ENCODE assay signal across 9 mouse cellular contexts in genomic region chr7:130631553-130632378, GRCm38 (mm10). TPM values are rescaled to one million over a fixed set of nuclear protein-coding genes. Genes with fewer than 3 reads are reported as not detected.
DNase-seq lines count a peak whose midpoint lies in the region; ATAC-seq and TF ChIP-seq lines count a peak whose summit lies in the region.
"Had no signal": no experiment of that assay in that cellular context is flagged by ENCODE, and none has a peak within 500 bp of the region (broad histone marks: within the 10 kb centered on the region; RNA-seq: fewer than 3 reads in every experiment).

No protein-coding gene starts in this region.

- H3K9ac ChIP-seq in limb, embryonic 14.5 days (ENCODE audit: low read depth, low read length, severe bottlenecking), result no peak overlapping the region
- H3K9ac ChIP-seq in embryonic facial prominence, embryonic 13.5 days, result no peak overlapping the region
- H3K9ac ChIP-seq: liver, embryonic 14.5 days had no signal

- peaks cover 10% of the 10 kb centered on the region for H3K4me1 ChIP-seq in limb, embryonic 14.5 days (ENCODE audit: control insufficient read depth, insufficient read depth, low read length)
- H3K4me1 ChIP-seq in limb, embryonic 10.5 days, result peaks cover 22% of the 10 kb centered on the region
- peaks cover 25% of the 10 kb centered on the region for H3K4me1 ChIP-seq in embryonic facial prominence, embryonic 13.5 days
- H3K4me1 ChIP-seq in kidney, adult 2 months (ENCODE audit: control insufficient read depth, insufficient read depth, low read length), result peaks cover 31% of the 10 kb centered on the region

- no peak overlapping the region for H3K4me3 ChIP-seq in limb, embryonic 14.5 days (replicated peaks; ENCODE audit: low read length)
- no peak overlapping the region for H3K4me3 ChIP-seq in limb, embryonic 10.5 days
- H3K4me3 ChIP-seq in embryonic facial prominence, embryonic 13.5 days, result no peak overlapping the region
- H3K4me3 ChIP-seq in kidney, adult 2 months (ENCODE audit: insufficient read depth, low read depth, low read length), result no peak overlapping the region

- H3K4me2 ChIP-seq in limb, embryonic 14.5 days (replicated peaks; ENCODE audit: low read depth, low read length, severe bottlenecking), result no peak overlapping the region
- H3K4me2 ChIP-seq in embryonic facial prominence, embryonic 13.5 days, result no peak overlapping the region

- no peaks in the 10 kb centered on the region for H3K9me3 ChIP-seq in limb, embryonic 14.5 days (ENCODE audit: control insufficient read depth, low read length)
- H3K9me3 ChIP-seq in limb, embryonic 10.5 days (replicated peaks), result no peaks in the 10 kb centered on the region
- H3K9me3 ChIP-seq in embryonic facial prominence, embryonic 13.5 days, result no peaks in the 10 kb centered on the region

- no peak for TF ChIP-seq POLR2A in limb, embryonic 14.5 days (IDR thresholded peaks at IDR 0.05; ENCODE audit: borderline replicate concordance, extremely low read depth, insufficient read depth, insufficient read length)
- no peak for TF ChIP-seq POLR2A in kidney, adult 2 months (IDR thresholded peaks at IDR 0.05; ENCODE audit: low read depth, low read length)

- DNase-seq in limb, embryonic 14.5 days (ENCODE audit: low spot score), result peak; percentile 50
- no peak for DNase-seq in limb, embryonic 10.5 days (ENCODE audit: low spot score)
- peak; percentile 43 for DNase-seq in MEL-GATA-1-ER (ENCODE audit: extremely low read depth, low read depth)
- DNase-seq in kidney, adult 2 months, result peak; percentile 80
- DNase-seq in right cerebral cortex, postnatal 4 days, result peak; percentile 35
- no peak for DNase-seq in frontal cortex, postnatal 14 days (ENCODE audit: low spot score in 2 of 2)
- DNase-seq in left cerebral cortex, postnatal 25 days (ENCODE audit: low spot score in 2 of 2), result no peak

- 58% methylated on average over 22 of the region's 22 CpGs for WGBS in limb, embryonic 14.5 days
- 82% methylated on average over 22 of the region's 22 CpGs for WGBS in limb, embryonic 10.5 days
- 52% methylated on average over 22 of the region's 22 CpGs for WGBS in embryonic facial prominence, embryonic 13.5 days
- WGBS in kidney, adult 2 months, result 24% methylated on average over 22 of the region's 22 CpGs

- ATAC-seq in limb, embryonic 14.5 days (ENCODE audit: low FRiP score, low read depth), result no peak
- no peak for ATAC-seq in embryonic facial prominence, embryonic 13.5 days (ENCODE audit: insufficient number of reproducible peaks, insufficient read depth, low FRiP score, low TSS enrichment, low read depth)

- no peak overlapping the region for H3K27ac ChIP-seq in limb, embryonic 14.5 days (replicated peaks; ENCODE audit: low read depth, low read length)
- H3K27ac ChIP-seq in limb, embryonic 10.5 days, result no peak overlapping the region
- peak overlapping the region; percentile 16; the same call in 1 of the 2 replicates for H3K27ac ChIP-seq in embryonic facial prominence, embryonic 13.5 days
- peak overlapping the region; percentile 62 for H3K27ac ChIP-seq in kidney, adult 2 months (ENCODE audit: insufficient read depth, low read depth, low read length)
- H3K27ac ChIP-seq: liver, embryonic 14.5 days had no signal

- TF ChIP-seq CTCF in kidney, adult 2 months (conservative IDR thresholded peaks at IDR 0.05; ENCODE audit: insufficient read depth, insufficient read length, low read depth, low read length), result 0 out of 2 replicates have a peak, but pooled peaks have one; percentile 10

- intact Hi-C loops in left cerebral cortex, postnatal 25 days (cut with DNase I), result no loop called here

- H3K36me3 ChIP-seq in limb, embryonic 14.5 days (ENCODE audit: control insufficient read depth, insufficient read depth, low read length), result no peaks in the 10 kb centered on the region
- H3K36me3 ChIP-seq in limb, embryonic 10.5 days, result no peaks in the 10 kb centered on the region
- no peaks in the 10 kb centered on the region for H3K36me3 ChIP-seq in embryonic facial prominence, embryonic 13.5 days
- no peaks in the 10 kb centered on the region for H3K36me3 ChIP-seq in kidney, adult 2 months (ENCODE audit: control insufficient read depth, insufficient read depth, low read length)

- H3K27me3 ChIP-seq in limb, embryonic 14.5 days (ENCODE audit: control insufficient read depth, insufficient read depth, low read length), result no peaks in the 10 kb centered on the region
- peaks cover under 1% of the 10 kb centered on the region; the same call in 1 of the 2 replicates for H3K27me3 ChIP-seq in limb, embryonic 10.5 days (ENCODE audit: low read depth, poor library complexity, severe bottlenecking)
- no peaks in the 10 kb centered on the region for H3K27me3 ChIP-seq in embryonic facial prominence, embryonic 13.5 days
- no peaks in the 10 kb centered on the region for H3K27me3 ChIP-seq in kidney, adult 2 months (replicated peaks; ENCODE audit: control insufficient read depth, insufficient read depth, low read length)

RNA-seq across cellular contexts. Expression of gene Tacc2, which starts 54.5 kb away (rescaled TPM):
- polyA plus RNA-seq in limb, embryonic 14.5 days (2012; rRNA removed), result 47.3 and 49.1 TPM in 2 replicates
- polyA plus RNA-seq in limb, embryonic 14.5 days (2014; fragmentation: Nextera tagmentation; extraction: Ambion mirVana), result 38.2 and 39.8 TPM in 2 replicates
- polyA plus RNA-seq in limb, embryonic 10.5 days (2016; fragmentation: Nextera tagmentation; extraction: Ambion mirVana), result 37.5 and 39.2 TPM in 2 replicates
- polyA plus RNA-seq in embryonic facial prominence, embryonic 13.5 days (2015; fragmentation: Nextera tagmentation; extraction: Ambion mirVana), result 42.0 and 43.8 TPM in 2 replicates
- polyA plus RNA-seq in kidney, adult 2 months (2012; rRNA removed), result 72.2 and 78.4 TPM in 2 replicates
- 10 to 100 TPM; 62.2 to 62.7 TPM for total RNA-seq in left cerebral cortex, postnatal 25 days (2021)

RNA-seq across cellular contexts. Expression of gene Nsmce4a, which starts 58.8 kb away (rescaled TPM):
- polyA plus RNA-seq in limb, embryonic 14.5 days (2012; rRNA removed), result 73.1 and 88.8 TPM in 2 replicates
- polyA plus RNA-seq in limb, embryonic 14.5 days (2014; fragmentation: Nextera tagmentation; extraction: Ambion mirVana), result 163 and 164 TPM in 2 replicates
- 199 TPM in 2 replicates for polyA plus RNA-seq in limb, embryonic 10.5 days (2016; fragmentation: Nextera tagmentation; extraction: Ambion mirVana)
- 161 and 171 TPM in 2 replicates for polyA plus RNA-seq in embryonic facial prominence, embryonic 13.5 days (2015; fragmentation: Nextera tagmentation; extraction: Ambion mirVana)
- polyA plus RNA-seq in kidney, adult 2 months (2012; rRNA removed), result 39.8 and 44.4 TPM in 2 replicates
- total RNA-seq in left cerebral cortex, postnatal 25 days (2021), result 10 to 100 TPM; 31.9 to 34.9 TPM

Comparison
In these comparisons a context has a peak if more than half of its experiments do, and no peak if none do; other contexts are left out.
1. DNase-seq: peak in limb, embryonic 14.5 days (single experiment), MEL-GATA-1-ER (single experiment), kidney, adult 2 months (single experiment) and right cerebral cortex, postnatal 4 days (single experiment); none in limb, embryonic 10.5 days (single experiment), frontal cortex, postnatal 14 days (0 of 2) and left cerebral cortex, postnatal 25 days (0 of 2).
2. H3K27ac ChIP-seq: peak in embryonic facial prominence, embryonic 13.5 days (single experiment) and kidney, adult 2 months (single experiment); none in limb, embryonic 14.5 days (single experiment) and limb, embryonic 10.5 days (single experiment).